ENCODE assay signal across 8 mouse cellular contexts in genomic region chr15:86086291-86086706, GRCm38 (mm10). TPM values are rescaled to one million over a fixed set of nuclear protein-coding genes. Genes with fewer than 3 reads are reported as not detected.
DNase-seq lines count a peak whose midpoint lies in the region; ATAC-seq lines count a peak whose summit lies in the region.

No protein-coding gene starts in this region.

- H3K9ac ChIP-seq in liver, embryonic 15.5 days = no peak overlapping the region
- no peak overlapping the region for H3K9ac ChIP-seq in liver, embryonic 12.5 days
- no peak overlapping the region for H3K9ac ChIP-seq in embryonic facial prominence, embryonic 13.5 days
- H3K9ac ChIP-seq in hindbrain, embryonic 12.5 days = no peak overlapping the region

- no peak overlapping the region for H3K4me3 ChIP-seq in liver, embryonic 15.5 days (replicated peaks)
- H3K4me3 ChIP-seq in liver, embryonic 12.5 days = no peak overlapping the region
- no peak overlapping the region for H3K4me3 ChIP-seq in embryonic facial prominence, embryonic 13.5 days
- H3K4me3 ChIP-seq in hindbrain, embryonic 12.5 days = no peak overlapping the region

- no peak for ATAC-seq in liver, embryonic 15.5 days (ENCODE audit: insufficient read depth)
- no peak for ATAC-seq in liver, embryonic 12.5 days
- no peak for ATAC-seq in embryonic facial prominence, embryonic 13.5 days (ENCODE audit: insufficient number of reproducible peaks, insufficient read depth, low FRiP score, low TSS enrichment, low read depth)
- ATAC-seq in hindbrain, embryonic 12.5 days (ENCODE audit: low FRiP score) = peak; percentile 68

- no peak overlapping the region for H3K4me2 ChIP-seq in liver, embryonic 15.5 days
- H3K4me2 ChIP-seq in liver, embryonic 12.5 days = no peak overlapping the region
- peak overlapping the region; percentile 7; the same call in 1 of the 2 replicates for H3K4me2 ChIP-seq in embryonic facial prominence, embryonic 13.5 days
- peak overlapping the region; percentile 8 for H3K4me2 ChIP-seq in hindbrain, embryonic 12.5 days (replicated peaks)

- H3K27me3 ChIP-seq in liver, embryonic 15.5 days = no peaks in the 10 kb centered on the region
- H3K27me3 ChIP-seq in liver, embryonic 12.5 days (replicated peaks) = no peaks in the 10 kb centered on the region
- H3K27me3 ChIP-seq in embryonic facial prominence, embryonic 13.5 days = no peaks in the 10 kb centered on the region
- H3K27me3 ChIP-seq in hindbrain, embryonic 12.5 days = no peaks in the 10 kb centered on the region

- WGBS in liver, embryonic 15.5 days (ENCODE audit: insufficient replicate concordance) = 80% methylated on average over 8 of the region's 8 CpGs
- WGBS in liver, embryonic 12.5 days (ENCODE audit: insufficient replicate concordance) = 79% methylated on average over 8 of the region's 8 CpGs
- 43% methylated on average over 8 of the region's 8 CpGs for WGBS in embryonic facial prominence, embryonic 13.5 days
- 38% methylated on average over 8 of the region's 8 CpGs for WGBS in hindbrain, embryonic 12.5 days

- H3K27ac ChIP-seq in liver, embryonic 15.5 days (replicated peaks) = peak overlapping the region; percentile 29; the same call in 1 of the 2 replicates
- H3K27ac ChIP-seq in liver, embryonic 12.5 days = no peak overlapping the region; the same call in 1 of the 2 replicates
- H3K27ac ChIP-seq in embryonic facial prominence, embryonic 13.5 days = peak overlapping the region; percentile 58
- H3K27ac ChIP-seq in hindbrain, embryonic 12.5 days = peak overlapping the region; percentile 79

- 0 out of 2 replicates have a peak, but pooled peaks cover 1% of the 10 kb centered on the region for H3K36me3 ChIP-seq in liver, embryonic 15.5 days (replicated peaks)
- H3K36me3 ChIP-seq in liver, embryonic 12.5 days = peaks cover 5% of the 10 kb centered on the region
- peaks cover under 1% of the 10 kb centered on the region; the same call in 1 of the 2 replicates for H3K36me3 ChIP-seq in embryonic facial prominence, embryonic 13.5 days
- H3K36me3 ChIP-seq in hindbrain, embryonic 12.5 days = no peaks in the 10 kb centered on the region

- H3K9me3 ChIP-seq in liver, embryonic 15.5 days (replicated peaks) = no peaks in the 10 kb centered on the region
- H3K9me3 ChIP-seq in liver, embryonic 12.5 days (replicated peaks) = no peaks in the 10 kb centered on the region
- no peaks in the 10 kb centered on the region for H3K9me3 ChIP-seq in embryonic facial prominence, embryonic 13.5 days
- no peaks in the 10 kb centered on the region for H3K9me3 ChIP-seq in hindbrain, embryonic 12.5 days (replicated peaks)

- peak; percentile 66 to 81 for DNase-seq in layer of hippocampus, postnatal 14 days (ENCODE audit: low spot score in 2 of 2)
- peak; percentile 72 for DNase-seq in right cerebral cortex, adult 18-20 months
- DNase-seq in yolk sac, embryonic 10.5 days (ENCODE audit: low spot score) = no peak
- DNase-seq in thymus, postnatal 0 days (ENCODE audit: low spot score) = no peak

- peaks cover 83% of the 10 kb centered on the region for H3K4me1 ChIP-seq in liver, embryonic 15.5 days (replicated peaks)
- H3K4me1 ChIP-seq in liver, embryonic 12.5 days = peaks cover 92% of the 10 kb centered on the region
- H3K4me1 ChIP-seq in embryonic facial prominence, embryonic 13.5 days = peaks cover 74% of the 10 kb centered on the region
- H3K4me1 ChIP-seq in hindbrain, embryonic 12.5 days = peaks cover 92% of the 10 kb centered on the region

RNA-seq across cellular contexts. Expression of gene Gramd4, which starts 28.8 kb away (rescaled TPM):
- polyA plus RNA-seq in liver, embryonic 15.5 days (2015; fragmentation: Nextera tagmentation; extraction: Ambion mirVana) = 6.3 and 7.8 TPM in 2 replicates
- polyA plus RNA-seq in liver, embryonic 12.5 days (2016; fragmentation: Nextera tagmentation; extraction: Ambion mirVana) = 14.4 and 15.1 TPM in 2 replicates
- polyA plus RNA-seq in embryonic facial prominence, embryonic 13.5 days (2015; fragmentation: Nextera tagmentation; extraction: Ambion mirVana) = 14.6 and 16.6 TPM in 2 replicates
- 32.5 and 35.2 TPM in 2 replicates for polyA plus RNA-seq in hindbrain, embryonic 12.5 days (2016; fragmentation: Nextera tagmentation; extraction: Ambion mirVana)
- total RNA-seq in layer of hippocampus, postnatal 14 days (2021) = 10 to 100 TPM; 26.5 to 28.4 TPM
- polyA plus RNA-seq in thymus, postnatal 0 days (2015; fragmentation: Nextera tagmentation; extraction: Ambion mirVana) = 14.8 TPM in 2 replicates

RNA-seq across cellular contexts. Expression of gene Celsr1, which starts 52.7 kb away (rescaled TPM):
- polyA plus RNA-seq in liver, embryonic 15.5 days (2015; fragmentation: Nextera tagmentation; extraction: Ambion mirVana) = 0.01 and 0.08 TPM in 2 replicates
- 0.11 and 0.25 TPM in 2 replicates for polyA plus RNA-seq in liver, embryonic 12.5 days (2016; fragmentation: Nextera tagmentation; extraction: Ambion mirVana)
- polyA plus RNA-seq in embryonic facial prominence, embryonic 13.5 days (2015; fragmentation: Nextera tagmentation; extraction: Ambion mirVana) = 2.9 and 3.1 TPM in 2 replicates
- 3.4 and 4.3 TPM in 2 replicates for polyA plus RNA-seq in hindbrain, embryonic 12.5 days (2016; fragmentation: Nextera tagmentation; extraction: Ambion mirVana)
- 1 to 10 TPM; 5.5 to 5.8 TPM for total RNA-seq in layer of hippocampus, postnatal 14 days (2021)
- 2.9 and 3.6 TPM in 2 replicates for polyA plus RNA-seq in thymus, postnatal 0 days (2015; fragmentation: Nextera tagmentation; extraction: Ambion mirVana)

Comparison
In these comparisons a context has a peak if more than half of its experiments do, and no peak if none do; other contexts are left out.
1. H3K4me2 ChIP-seq: peak in embryonic facial prominence, embryonic 13.5 days (single experiment) and hindbrain, embryonic 12.5 days (single experiment); none in liver, embryonic 15.5 days (single experiment) and liver, embryonic 12.5 days (single experiment).
2. DNase-seq: peak in layer of hippocampus, postnatal 14 days (2 of 2) and right cerebral cortex, adult 18-20 months (single experiment); none in yolk sac, embryonic 10.5 days (single experiment) and thymus, postnatal 0 days (single experiment).